Mouse (Mus musculus) cortical plate, adult 2 months (tissue): ENCODE results near the gene Ywhaq.

Source experiments
- CTCF ChIP-seq: fragments of 200-500 bp; IDR thresholded peaks from 2 replicates; pipeline ENCODE4 v1.5.1; 2011; ENCODE audit warnings: mild to moderate bottlenecking, control low read depth, low read length; ENCODE audit not compliant: insufficient read depth; ENCODE audit errors: extremely low read depth
- POLR2A ChIP-seq: fragments of 200-500 bp; IDR thresholded peaks from 2 replicates; pipeline ENCODE4 v1.6.1; 2011; ENCODE audit warnings: mild to moderate bottlenecking, low read length, control low read depth; ENCODE audit not compliant: insufficient read depth; ENCODE audit errors: extremely low read depth

DNA sequence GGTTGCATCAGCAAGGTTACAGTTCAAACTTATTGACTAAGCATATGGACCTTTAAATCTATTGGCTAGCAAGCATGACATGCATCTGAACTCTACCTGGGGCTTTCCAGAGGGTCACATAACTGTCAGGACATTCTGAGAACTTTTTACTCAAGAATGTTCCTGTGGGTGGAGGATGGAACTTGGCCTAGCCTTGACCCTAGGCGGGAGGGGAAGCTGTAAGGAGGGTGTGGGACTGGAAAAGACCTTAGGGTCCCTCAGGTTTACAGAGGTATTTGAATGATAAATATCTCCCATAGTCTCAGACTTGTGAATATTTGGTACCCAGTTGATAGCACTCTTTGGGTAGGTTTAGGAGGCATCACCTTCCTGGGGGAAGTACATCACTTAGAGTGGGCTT is 11.6 kb upstream of the Ywhaq start:
- TF ChIP-seq CTCF: no peak
- TF ChIP-seq POLR2A: no peak
